Comparison of ENCODE assay signal across 15 mouse cellular contexts in the genomic region with DNA sequence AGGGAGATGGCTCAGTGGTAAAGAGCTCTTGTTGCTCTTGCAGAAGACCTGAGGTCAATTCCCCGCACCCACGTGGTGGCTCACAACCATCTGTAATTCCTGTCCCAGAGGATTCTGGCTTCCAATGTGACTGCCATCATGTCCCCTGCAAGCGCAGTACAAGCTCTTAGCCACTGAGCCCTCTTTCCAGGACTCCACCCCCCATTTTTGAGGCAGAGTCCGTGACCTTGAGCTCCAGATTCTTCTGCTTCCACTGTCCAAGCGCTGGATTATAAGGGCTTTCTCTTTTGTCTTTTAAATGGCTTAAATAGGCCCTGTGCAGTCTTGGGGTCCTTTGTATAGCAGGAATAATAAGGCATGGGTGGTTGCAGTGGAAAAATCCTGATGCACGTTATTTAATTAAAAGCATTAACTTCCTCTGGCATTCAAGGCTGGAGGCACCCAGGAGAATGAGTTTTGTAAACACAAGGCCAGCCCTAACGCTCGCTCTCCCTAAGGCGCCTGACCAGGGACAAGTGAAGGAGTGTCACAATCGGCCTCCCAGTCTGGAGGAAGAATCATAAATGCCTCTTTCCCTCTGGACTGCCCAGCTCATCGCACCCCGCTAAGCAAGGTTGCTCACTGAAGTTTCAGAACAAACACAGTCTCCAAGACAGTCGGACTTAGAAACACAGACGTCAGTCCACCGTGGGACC. TPM values are rescaled to one million over a fixed set of nuclear protein-coding genes. Genes with fewer than 3 reads are reported as not detected.
DNase-seq lines count a peak whose midpoint lies in the region; ATAC-seq lines count a peak whose summit lies in the region.
"Had no signal": no experiment of that assay in that cellular context is flagged by ENCODE, and none has a peak within 500 bp of the region (broad histone marks: within the 10 kb centered on the region; RNA-seq: fewer than 3 reads in every experiment).

No protein-coding gene starts in this region.

- no peak overlapping the region for H3K4me2 ChIP-seq in midbrain, embryonic 11.5 days
- H3K4me2 ChIP-seq in midbrain, embryonic 16.5 days (ENCODE audit: low read length) = no peak overlapping the region
- no peak overlapping the region for H3K4me2 ChIP-seq in embryonic facial prominence, embryonic 14.5 days (ENCODE audit: low read depth, low read length)
- H3K4me2 ChIP-seq: liver, embryonic 15.5 days had no signal

- 51% methylated on average over 15 of the region's 15 CpGs for WGBS in midbrain, embryonic 11.5 days
- WGBS in midbrain, embryonic 16.5 days = 29% methylated on average over 15 of the region's 15 CpGs
- 59% methylated on average over 15 of the region's 15 CpGs for WGBS in embryonic facial prominence, embryonic 14.5 days

- no peaks in the 10 kb centered on the region for H3K36me3 ChIP-seq in midbrain, embryonic 11.5 days (ENCODE audit: control insufficient read depth, insufficient read depth, low read length)
- no peaks in the 10 kb centered on the region for H3K36me3 ChIP-seq in midbrain, embryonic 16.5 days (ENCODE audit: control insufficient read depth, insufficient read depth, low read length)
- H3K36me3 ChIP-seq in embryonic facial prominence, embryonic 14.5 days (ENCODE audit: control insufficient read depth, insufficient read depth, low read length) = no peaks in the 10 kb centered on the region
- H3K36me3 ChIP-seq: G1E; liver, embryonic 15.5 days had no signal

- no peaks in the 10 kb centered on the region for H3K9me3 ChIP-seq in midbrain, embryonic 11.5 days (ENCODE audit: control insufficient read depth, low read length)
- H3K9me3 ChIP-seq in midbrain, embryonic 16.5 days (replicated peaks; ENCODE audit: control insufficient read depth, low read length, poor library complexity, severe bottlenecking) = no peaks in the 10 kb centered on the region
- H3K9me3 ChIP-seq in embryonic facial prominence, embryonic 14.5 days (ENCODE audit: control insufficient read depth, low read length) = no peaks in the 10 kb centered on the region
- H3K9me3 ChIP-seq: liver, embryonic 15.5 days had no signal

- H3K27ac ChIP-seq in midbrain, embryonic 11.5 days (ENCODE audit: low read depth, low read length) = 0 out of 2 replicates have a peak overlapping the region, but pooled peaks have one; percentile 22
- no peak overlapping the region for H3K27ac ChIP-seq in midbrain, embryonic 16.5 days (ENCODE audit: low read length)
- no peak overlapping the region for H3K27ac ChIP-seq in embryonic facial prominence, embryonic 14.5 days (replicated peaks; ENCODE audit: low read depth, low read length)
- H3K27ac ChIP-seq: liver, embryonic 15.5 days had no signal

- H3K27me3 ChIP-seq in midbrain, embryonic 11.5 days (ENCODE audit: control insufficient read depth, insufficient read depth, low read length) = no peaks in the 10 kb centered on the region; the same call in 1 of the 2 replicates
- H3K27me3 ChIP-seq in midbrain, embryonic 16.5 days (ENCODE audit: control insufficient read depth, insufficient read depth, low read depth, low read length) = no peaks in the 10 kb centered on the region
- no peaks in the 10 kb centered on the region for H3K27me3 ChIP-seq in embryonic facial prominence, embryonic 14.5 days (replicated peaks; ENCODE audit: control insufficient read depth, insufficient read depth, low read length)

- no peak overlapping the region for H3K4me3 ChIP-seq in midbrain, embryonic 11.5 days (ENCODE audit: low read depth, low read length)
- no peak overlapping the region for H3K4me3 ChIP-seq in midbrain, embryonic 16.5 days (ENCODE audit: low read depth, low read length)
- no peak overlapping the region for H3K4me3 ChIP-seq in embryonic facial prominence, embryonic 14.5 days (ENCODE audit: low read depth, low read length)
- H3K4me3 ChIP-seq: liver, embryonic 15.5 days had no signal

- DNase-seq in adrenal gland, adult 2 months = peak; percentile 55
- no peak for DNase-seq in adrenal gland, postnatal 4 days (ENCODE audit: low spot score in 2 of 2)
- DNase-seq in midbrain, embryonic 11.5 days (ENCODE audit: low spot score, missing footprints) = no peak
- no peak for DNase-seq in embryonic facial prominence, embryonic 14.5 days (ENCODE audit: low spot score)
- peak; percentile 54 for DNase-seq in retina, postnatal 1 day
- DNase-seq in yolk sac, embryonic 10.5 days (ENCODE audit: low spot score) = no peak
- no peak for DNase-seq in liver
- DNase-seq: cerebellum, postnatal 25 days; kidney, adult 9 months; layer of hippocampus, adult 9-11 months; left cerebral cortex, postnatal 4 days had no signal

- H3K9ac ChIP-seq in midbrain, embryonic 11.5 days (ENCODE audit: low read length) = no peak overlapping the region
- no peak overlapping the region for H3K9ac ChIP-seq in midbrain, embryonic 16.5 days (ENCODE audit: low read depth, low read length)
- peak overlapping the region; percentile 8; the same call in 1 of the 2 replicates for H3K9ac ChIP-seq in embryonic facial prominence, embryonic 14.5 days (ENCODE audit: low read depth, low read length)
- H3K9ac ChIP-seq: liver, embryonic 15.5 days had no signal

- no peak for ATAC-seq in midbrain, embryonic 11.5 days (ENCODE audit: low FRiP score)
- no peak for ATAC-seq in midbrain, embryonic 16.5 days
- ATAC-seq in embryonic facial prominence, embryonic 14.5 days (ENCODE audit: low read depth) = no peak
- ATAC-seq: activated CD4-positive, CD25-positive, alpha-beta regulatory T cell, adult 4 months had no signal

- H3K4me1 ChIP-seq in midbrain, embryonic 11.5 days (ENCODE audit: control insufficient read depth, insufficient read depth, low read length) = peaks cover 8% of the 10 kb centered on the region
- H3K4me1 ChIP-seq in midbrain, embryonic 16.5 days (ENCODE audit: control insufficient read depth, insufficient read depth, low read length) = peaks cover 6% of the 10 kb centered on the region
- peaks cover 5% of the 10 kb centered on the region; the same call in 1 of the 2 replicates for H3K4me1 ChIP-seq in embryonic facial prominence, embryonic 14.5 days (ENCODE audit: control insufficient read depth, insufficient read depth, low read length)

RNA-seq across cellular contexts. Expression of gene Nptx1, which starts 24.9 kb away (rescaled TPM):
- 1 to 10 TPM; 2.2 to 4.9 TPM for total RNA-seq in adrenal gland, adult 2 months (2021)
- 1.9 and 2.2 TPM in 2 replicates for polyA plus RNA-seq in adrenal gland, adult 2 months (2012; rRNA removed)
- 1 to 10 TPM; 6.0 to 6.2 TPM for total RNA-seq in adrenal gland, postnatal 4 days (2021)
- polyA plus RNA-seq in midbrain, embryonic 11.5 days (2014; fragmentation: Nextera tagmentation; extraction: Ambion mirVana) = 2.5 and 3.0 TPM in 2 replicates
- polyA plus RNA-seq in midbrain, embryonic 16.5 days (2015; fragmentation: Nextera tagmentation; extraction: Ambion mirVana) = 12.4 and 12.6 TPM in 2 replicates
- polyA plus RNA-seq in embryonic facial prominence, embryonic 14.5 days (2014; fragmentation: Nextera tagmentation; extraction: Ambion mirVana) = 1.9 and 2.6 TPM in 2 replicates
- polyA plus RNA-seq: activated CD4-positive, CD25-positive, alpha-beta regulatory T cell, adult 4 months; G1E; liver, embryonic 15.5 days had no signal

RNA-seq across cellular contexts. Expression of gene Rptor, which starts 30.2 kb away (rescaled TPM):
- 10 to 100 TPM; 43.7 to 47.7 TPM for total RNA-seq in adrenal gland, adult 2 months (2021)
- 37.7 and 45.2 TPM in 2 replicates for polyA plus RNA-seq in adrenal gland, adult 2 months (2012; rRNA removed)
- 10 to 100 TPM; 53.1 to 56.7 TPM for total RNA-seq in adrenal gland, postnatal 4 days (2021)
- 8.7 and 11.1 TPM in 2 replicates for polyA plus RNA-seq in midbrain, embryonic 11.5 days (2014; fragmentation: Nextera tagmentation; extraction: Ambion mirVana)
- polyA plus RNA-seq in midbrain, embryonic 16.5 days (2015; fragmentation: Nextera tagmentation; extraction: Ambion mirVana) = 9.9 and 10.4 TPM in 2 replicates
- polyA plus RNA-seq in embryonic facial prominence, embryonic 14.5 days (2014; fragmentation: Nextera tagmentation; extraction: Ambion mirVana) = 10.6 and 11.6 TPM in 2 replicates

Comparison
In these comparisons a context has a peak if more than half of its experiments do, and no peak if none do; other contexts are left out.
1. DNase-seq: peak in adrenal gland, adult 2 months (single experiment) and retina, postnatal 1 day (single experiment); none in adrenal gland, postnatal 4 days (0 of 2), midbrain, embryonic 11.5 days (single experiment), embryonic facial prominence, embryonic 14.5 days (single experiment), yolk sac, embryonic 10.5 days (single experiment) and liver (single experiment).